ENCODE assay signal across 27 mouse cellular contexts in the genomic region with DNA sequence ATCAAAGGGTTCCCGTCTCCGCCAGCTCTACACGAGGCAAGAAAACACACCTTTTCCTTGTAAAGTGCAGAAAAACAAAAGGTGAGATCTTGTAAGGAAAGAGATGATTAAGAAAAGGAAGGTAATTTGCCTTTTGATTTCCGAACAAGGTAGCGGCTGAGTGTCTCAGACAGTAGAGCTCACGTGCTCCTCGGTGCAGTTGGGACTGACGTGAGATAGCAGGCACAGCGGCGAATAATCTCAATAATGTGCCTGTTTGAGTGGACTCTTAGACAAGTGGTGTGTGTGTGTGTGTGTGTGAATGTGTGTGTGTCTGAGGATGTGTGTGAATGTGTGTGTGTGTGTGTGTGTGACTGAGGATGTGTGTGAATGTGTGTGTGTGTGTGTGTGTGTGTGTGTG. TPM values are rescaled to one million over a fixed set of nuclear protein-coding genes. Genes with fewer than 3 reads are reported as not detected.
DNase-seq lines count a peak whose midpoint lies in the region; ATAC-seq and TF ChIP-seq lines count a peak whose summit lies in the region.
"Had no signal": no experiment of that assay in that cellular context is flagged by ENCODE, and none has a peak within 500 bp of the region (broad histone marks: within the 10 kb centered on the region; RNA-seq: fewer than 3 reads in every experiment).

No protein-coding gene starts in this region.

- H3K27ac ChIP-seq in heart, embryonic 12.5 days (ENCODE audit: poor library complexity, severe bottlenecking), result no peak overlapping the region
- H3K27ac ChIP-seq in heart, embryonic 16.5 days (ENCODE audit: low read length), result no peak overlapping the region
- no peak overlapping the region for H3K27ac ChIP-seq in midbrain, embryonic 14.5 days (replicated peaks; ENCODE audit: low read depth, low read length)
- H3K27ac ChIP-seq in midbrain, postnatal 0 days (ENCODE audit: low read depth, low read length), result no peak overlapping the region
- H3K27ac ChIP-seq: embryonic facial prominence, embryonic 12.5 days; embryonic facial prominence, embryonic 15.5 days; forebrain, embryonic 12.5 days; forebrain, embryonic 15.5 days; hindbrain, embryonic 12.5 days; hindbrain, embryonic 15.5 days had no signal

- H3K4me2 ChIP-seq in heart, embryonic 12.5 days, result peak overlapping the region; percentile 16; the same call in 1 of the 2 replicates
- H3K4me2 ChIP-seq in heart, embryonic 16.5 days (ENCODE audit: low read depth, low read length), result peak overlapping the region; percentile 10; the same call in 1 of the 2 replicates
- H3K4me2 ChIP-seq in midbrain, embryonic 14.5 days (ENCODE audit: low read length), result 0 out of 2 replicates have a peak overlapping the region, but pooled peaks have one; percentile 22
- H3K4me2 ChIP-seq in midbrain, postnatal 0 days (ENCODE audit: low read depth, low read length, poor library complexity, severe bottlenecking), result no peak overlapping the region
- H3K4me2 ChIP-seq: embryonic facial prominence, embryonic 12.5 days; embryonic facial prominence, embryonic 15.5 days; hindbrain, embryonic 12.5 days; hindbrain, embryonic 15.5 days had no signal

- H3K4me3 ChIP-seq in heart, embryonic 12.5 days, result no peak overlapping the region
- H3K4me3 ChIP-seq in heart, embryonic 16.5 days (ENCODE audit: low read length), result no peak overlapping the region
- H3K4me3 ChIP-seq in midbrain, embryonic 14.5 days (replicated peaks; ENCODE audit: low read depth, low read length), result no peak overlapping the region
- no peak overlapping the region for H3K4me3 ChIP-seq in midbrain, postnatal 0 days (ENCODE audit: low read depth, low read length)
- H3K4me3 ChIP-seq: embryonic facial prominence, embryonic 12.5 days; embryonic facial prominence, embryonic 15.5 days; forebrain, embryonic 12.5 days; forebrain, embryonic 15.5 days; hindbrain, embryonic 12.5 days; hindbrain, embryonic 15.5 days had no signal

- intact Hi-C loops in heart, postnatal 36 days (cut with DNase I), result no loop called here

- 35% methylated on average over 10 of the region's 10 CpGs for WGBS in heart, embryonic 12.5 days
- 36% methylated on average over 10 of the region's 10 CpGs for WGBS in heart, embryonic 16.5 days
- WGBS in midbrain, embryonic 14.5 days, result 68% methylated on average over 10 of the region's 10 CpGs
- WGBS in midbrain, postnatal 0 days, result 57% methylated on average over 10 of the region's 10 CpGs

- peaks cover 5% of the 10 kb centered on the region for H3K4me1 ChIP-seq in heart, embryonic 12.5 days (replicated peaks)
- H3K4me1 ChIP-seq in heart, embryonic 16.5 days (ENCODE audit: control insufficient read depth, insufficient read depth, low read length), result peaks cover 8% of the 10 kb centered on the region
- H3K4me1 ChIP-seq in midbrain, embryonic 14.5 days (ENCODE audit: control insufficient read depth, insufficient read depth, low read length), result peaks cover 11% of the 10 kb centered on the region; the same call in 1 of the 2 replicates
- no peaks in the 10 kb centered on the region for H3K4me1 ChIP-seq in midbrain, postnatal 0 days (ENCODE audit: insufficient read depth, low read length)

- DNase-seq in heart, postnatal 36 days, result no peak
- DNase-seq in heart, adult 18-20 months, result no peak
- DNase-seq in midbrain, embryonic 14.5 days, result peak; percentile 54
- DNase-seq in midbrain, postnatal 0 days (ENCODE audit: low spot score), result no peak
- DNase-seq: adrenal gland, postnatal 10 days; adrenal gland, postnatal 36 days; B cell, adult 2 months; cerebellum, adult 11 months; cerebellum, adult 2 months; cerebellum, adult 9-11 months; cerebellum, postnatal 25 days; gastrocnemius, postnatal 10 days; gastrocnemius, postnatal 36 days; heart, postnatal 14 days; kidney, adult 2 months had no signal

- no peaks in the 10 kb centered on the region for H3K9me3 ChIP-seq in heart, embryonic 12.5 days (replicated peaks)
- no peaks in the 10 kb centered on the region for H3K9me3 ChIP-seq in heart, embryonic 16.5 days (replicated peaks; ENCODE audit: control insufficient read depth, low read length)
- H3K9me3 ChIP-seq in midbrain, embryonic 14.5 days (ENCODE audit: control insufficient read depth, low read length), result no peaks in the 10 kb centered on the region
- H3K9me3 ChIP-seq in midbrain, postnatal 0 days (ENCODE audit: low read length), result no peaks in the 10 kb centered on the region
- H3K9me3 ChIP-seq: embryonic facial prominence, embryonic 12.5 days; embryonic facial prominence, embryonic 15.5 days; forebrain, embryonic 12.5 days; forebrain, embryonic 15.5 days; G1E; hindbrain, embryonic 12.5 days; hindbrain, embryonic 15.5 days had no signal

- no peak for TF ChIP-seq CTCF in midbrain, postnatal 0 days (IDR thresholded peaks at IDR 0.05)

- H3K9ac ChIP-seq in heart, embryonic 12.5 days, result no peak overlapping the region
- H3K9ac ChIP-seq in heart, embryonic 16.5 days (ENCODE audit: low read length), result no peak overlapping the region
- no peak overlapping the region for H3K9ac ChIP-seq in midbrain, embryonic 14.5 days (replicated peaks; ENCODE audit: low read length)
- H3K9ac ChIP-seq in midbrain, postnatal 0 days (replicated peaks; ENCODE audit: low read length, poor library complexity, severe bottlenecking), result no peak overlapping the region
- H3K9ac ChIP-seq: embryonic facial prominence, embryonic 12.5 days; embryonic facial prominence, embryonic 15.5 days; forebrain, embryonic 12.5 days; forebrain, embryonic 15.5 days; hindbrain, embryonic 12.5 days; hindbrain, embryonic 15.5 days had no signal

- ATAC-seq in heart, embryonic 12.5 days (ENCODE audit: insufficient number of reproducible peaks, low FRiP score), result no peak
- no peak for ATAC-seq in heart, embryonic 16.5 days (replicated peaks; ENCODE audit: extremely low read depth, insufficient read depth, low FRiP score)
- ATAC-seq in midbrain, embryonic 14.5 days (ENCODE audit: low FRiP score, low TSS enrichment), result no peak
- ATAC-seq in midbrain, postnatal 0 days (ENCODE audit: low FRiP score), result no peak
- ATAC-seq: forebrain, embryonic 15.5 days; intestine, postnatal 0 days; Patski had no signal

- H3K27me3 ChIP-seq in heart, embryonic 12.5 days (replicated peaks), result peaks cover 35% of the 10 kb centered on the region
- H3K27me3 ChIP-seq in heart, embryonic 16.5 days (ENCODE audit: control insufficient read depth, insufficient read depth, low read length), result 0 out of 2 replicates have a peak, but pooled peaks cover 2% of the 10 kb centered on the region
- peaks cover 5% of the 10 kb centered on the region; the same call in 1 of the 2 replicates for H3K27me3 ChIP-seq in midbrain, embryonic 14.5 days (ENCODE audit: control insufficient read depth, insufficient read depth, low read length)
- H3K27me3 ChIP-seq in midbrain, postnatal 0 days (ENCODE audit: insufficient read depth, low read length), result no peaks in the 10 kb centered on the region
- H3K27me3 ChIP-seq: embryonic facial prominence, embryonic 15.5 days; forebrain, embryonic 15.5 days; Patski had no signal

- H3K36me3 ChIP-seq in heart, embryonic 12.5 days, result no peaks in the 10 kb centered on the region
- no peaks in the 10 kb centered on the region for H3K36me3 ChIP-seq in heart, embryonic 16.5 days (ENCODE audit: control insufficient read depth, insufficient read depth)
- H3K36me3 ChIP-seq in midbrain, embryonic 14.5 days (ENCODE audit: control insufficient read depth, insufficient read depth, low read length), result no peaks in the 10 kb centered on the region
- H3K36me3 ChIP-seq in midbrain, postnatal 0 days (ENCODE audit: insufficient read depth, low read length), result no peaks in the 10 kb centered on the region
- H3K36me3 ChIP-seq: embryonic facial prominence, embryonic 12.5 days; embryonic facial prominence, embryonic 15.5 days; forebrain, embryonic 12.5 days; forebrain, embryonic 15.5 days; G1E; hindbrain, embryonic 12.5 days; hindbrain, embryonic 15.5 days had no signal

RNA-seq across cellular contexts. Expression of gene Tcf7l2, which starts 46.2 kb away (rescaled TPM):
- polyA plus RNA-seq in heart, embryonic 12.5 days (2016; fragmentation: Nextera tagmentation; extraction: Ambion mirVana), result 59.7 and 64.7 TPM in 2 replicates
- total RNA-seq in heart, postnatal 36 days (2021), result 10 to 100 TPM; 11.9 to 17.9 TPM
- 36.6 and 45.6 TPM in 2 replicates for polyA plus RNA-seq in heart, embryonic 16.5 days (2015; fragmentation: Nextera tagmentation; extraction: Ambion mirVana)
- total RNA-seq in heart, adult 18-20 months (2021), result 10 to 100 TPM; 11.9 to 13.2 TPM
- 720 and 768 TPM in 2 replicates for polyA plus RNA-seq in midbrain, embryonic 14.5 days (2014; fragmentation: Nextera tagmentation; extraction: Ambion mirVana)
- total RNA-seq in midbrain, postnatal 0 days (2014; rRNA removed), result 67.2 and 86.1 TPM in 2 replicates
- 763 and 861 TPM in 2 replicates for polyA plus RNA-seq in midbrain, postnatal 0 days (2015; fragmentation: Nextera tagmentation; extraction: Ambion mirVana)
- total RNA-seq: CH12.LX had no signal

Comparison
In these comparisons a context has a peak if more than half of its experiments do, and no peak if none do; other contexts are left out.
1. RNA of gene Tcf7l2, which starts 46.2 kb away (polyA plus RNA-seq): 763 to 861 TPM in midbrain, postnatal 0 days and 720 to 768 TPM in midbrain, embryonic 14.5 days; 59.7 to 64.7 TPM in heart, embryonic 12.5 days and 36.6 to 45.6 TPM in heart, embryonic 16.5 days; every median in the first group is over 10 times any median in the second.